Mouse (Mus musculus) heart, embryonic 13.5 days (tissue): Measurements from ENCODE around the gene Acvr1b. TPM values are rescaled to one million over a fixed set of nuclear protein-coding genes. Genes with fewer than 3 reads are reported as not detected.

ENCODE experiments used
- ATAC-seq: fragments of 200-750 bp; cut with Nextera tagmentation; 2 replicates; pipeline ENCODE4 v1.8.0; 2017; ENCODE audit warnings: moderate TSS enrichment; ENCODE audit not compliant: insufficient number of reproducible peaks, low FRiP score, low TSS enrichment; ENCODE audit errors: extremely low read depth
- H3K27ac ChIP-seq: fragments of 300-500 bp; sonication (generic); replicated peaks from 2 replicates; pipeline ENCODE4 v1.5.1; 2015; ENCODE audit warnings: moderate library complexity, mild to moderate bottlenecking, inconsistent platforms
- H3K27me3 ChIP-seq: fragments of 300-500 bp; sonication (generic); replicated peaks from 2 replicates; pipeline ENCODE4 v1.6.1; 2015; ENCODE audit warnings: mild to moderate bottlenecking, inconsistent platforms
- H3K36me3 ChIP-seq: fragments of 300-500 bp; sonication (generic); 2 replicates; pipeline ENCODE4 v1.6.1; 2015; ENCODE audit warnings: mild to moderate bottlenecking, inconsistent platforms
- H3K4me1 ChIP-seq: fragments of 300-500 bp; sonication (generic); 2 replicates; pipeline ENCODE4 v1.6.1; 2015; ENCODE audit warnings: inconsistent platforms
- H3K4me2 ChIP-seq: fragments of 300-500 bp; sonication (generic); 2 replicates; pipeline ENCODE4 v1.6.1; 2015; ENCODE audit warnings: inconsistent platforms, mild to moderate bottlenecking, moderate library complexity
- H3K4me3 ChIP-seq: fragments of 300-500 bp; sonication (generic); 2 replicates; pipeline ENCODE4 v1.5.1; 2015; ENCODE audit warnings: moderate library complexity, mild to moderate bottlenecking, inconsistent platforms
- H3K9ac ChIP-seq: fragments of 300-500 bp; sonication (generic); 2 replicates; pipeline ENCODE4 v1.6.1; 2015; ENCODE audit warnings: inconsistent platforms, mild to moderate bottlenecking, moderate library complexity
- H3K9me3 ChIP-seq: fragments of 300-500 bp; sonication (generic); 2 replicates; pipeline ENCODE4 v1.6.1; 2016; ENCODE audit warnings: inconsistent platforms
- WGBS: fragments of 180-500 bp; shearing (Covaris S2); methylation state at CpG from one replicate; pipeline ENCODE4 v1.1.7; 2015; ENCODE audit warnings: mixed read lengths; 5-methylcytosine and 5-hydroxymethylcytosine counted together
- polyA plus RNA-seq: library from polyadenylated mRNA; unstranded; fragments of >200 nt; fragmentation: Nextera tagmentation; extraction: Ambion mirVana; gene quantifications from 2 replicates; pipeline ENCODE4 v1.2.1, GENCODE M21; 2015

Gene Acvr1b
- polyA plus RNA-seq, 1 experiment from 2014 or later, result 5.4 TPM

DNA sequence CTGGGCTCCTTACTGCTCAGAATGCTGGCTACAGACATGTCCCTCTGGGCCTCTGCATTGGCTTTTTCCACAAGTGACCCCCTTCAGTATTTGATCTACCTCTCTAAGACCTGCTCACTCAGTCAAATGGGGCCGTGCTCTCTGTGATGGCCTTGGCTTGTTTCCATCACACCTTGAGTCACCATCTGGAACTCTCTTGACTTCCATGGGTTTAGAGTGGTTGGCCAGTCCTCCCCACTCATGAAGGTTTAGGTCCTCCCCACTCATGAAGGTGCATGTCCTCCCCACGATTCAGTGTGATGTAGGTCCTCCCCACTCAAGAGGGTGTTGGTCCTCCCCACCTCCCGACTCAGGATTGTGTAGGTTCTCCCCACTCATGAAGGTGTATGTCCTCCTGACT is 59.3 kb downstream of the Acvr1b start:
- no peak overlapping the region for H3K4me2 ChIP-seq
- peaks cover 36% of the 10 kb centered on the region for H3K4me1 ChIP-seq
- WGBS, result 68% methylated on average over 3 of the region's 3 CpGs
- 0 out of 2 replicates have a peak overlapping the region, but pooled peaks have one; percentile 12 for H3K9ac ChIP-seq
- no peak overlapping the region for H3K4me3 ChIP-seq
- no peaks in the 10 kb centered on the region for H3K9me3 ChIP-seq
- H3K27me3 ChIP-seq, result peaks cover 22% of the 10 kb centered on the region; the same call in 1 of the 2 replicates
- ATAC-seq, result no peak
- no peak overlapping the region for H3K27ac ChIP-seq
- peaks cover 40% of the 10 kb centered on the region for H3K36me3 ChIP-seq

DNA sequence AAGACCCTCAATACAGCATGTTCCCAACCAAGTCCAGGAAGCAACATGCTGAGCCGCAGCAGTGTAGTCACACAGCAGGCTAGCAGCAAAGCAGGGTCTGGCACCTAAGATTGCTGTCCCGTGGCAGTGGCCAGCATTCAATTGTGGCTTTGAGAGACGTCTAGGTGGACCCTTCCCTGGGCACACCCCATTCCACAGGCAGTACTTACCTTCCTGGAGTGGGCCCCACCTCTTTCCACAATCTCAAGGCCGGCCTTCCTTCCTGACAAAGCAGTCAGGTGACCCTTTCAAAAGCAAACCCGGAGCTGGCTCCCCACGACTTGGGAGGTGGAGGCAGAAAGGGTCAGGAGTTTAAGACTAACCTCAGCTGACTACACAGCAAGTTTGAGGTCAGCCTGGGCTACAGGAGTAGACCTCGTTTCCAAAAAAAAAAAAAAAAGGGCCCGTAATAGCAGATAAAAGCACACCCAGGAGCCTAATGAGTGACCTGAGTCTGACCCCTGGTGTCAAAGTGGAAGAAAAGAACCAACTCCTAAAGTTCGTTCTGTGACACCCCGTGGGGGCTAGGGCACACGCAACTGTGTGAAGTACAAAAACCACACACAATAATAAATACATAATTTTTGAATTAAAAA is 59.9 kb downstream of the Acvr1b start:
- H3K27me3 ChIP-seq, result peaks cover 22% of the 10 kb centered on the region; the same call in 1 of the 2 replicates
- peaks cover 34% of the 10 kb centered on the region for H3K4me1 ChIP-seq
- ATAC-seq, result no peak
- no peak overlapping the region for H3K27ac ChIP-seq
- 31% methylated on average over 11 of the region's 11 CpGs for WGBS
- peaks cover 38% of the 10 kb centered on the region for H3K36me3 ChIP-seq
- H3K4me2 ChIP-seq, result no peak overlapping the region
- no peaks in the 10 kb centered on the region for H3K9me3 ChIP-seq
- no peak overlapping the region for H3K4me3 ChIP-seq
- 0 out of 2 replicates have a peak overlapping the region, but pooled peaks have one; percentile 12 for H3K9ac ChIP-seq

DNA sequence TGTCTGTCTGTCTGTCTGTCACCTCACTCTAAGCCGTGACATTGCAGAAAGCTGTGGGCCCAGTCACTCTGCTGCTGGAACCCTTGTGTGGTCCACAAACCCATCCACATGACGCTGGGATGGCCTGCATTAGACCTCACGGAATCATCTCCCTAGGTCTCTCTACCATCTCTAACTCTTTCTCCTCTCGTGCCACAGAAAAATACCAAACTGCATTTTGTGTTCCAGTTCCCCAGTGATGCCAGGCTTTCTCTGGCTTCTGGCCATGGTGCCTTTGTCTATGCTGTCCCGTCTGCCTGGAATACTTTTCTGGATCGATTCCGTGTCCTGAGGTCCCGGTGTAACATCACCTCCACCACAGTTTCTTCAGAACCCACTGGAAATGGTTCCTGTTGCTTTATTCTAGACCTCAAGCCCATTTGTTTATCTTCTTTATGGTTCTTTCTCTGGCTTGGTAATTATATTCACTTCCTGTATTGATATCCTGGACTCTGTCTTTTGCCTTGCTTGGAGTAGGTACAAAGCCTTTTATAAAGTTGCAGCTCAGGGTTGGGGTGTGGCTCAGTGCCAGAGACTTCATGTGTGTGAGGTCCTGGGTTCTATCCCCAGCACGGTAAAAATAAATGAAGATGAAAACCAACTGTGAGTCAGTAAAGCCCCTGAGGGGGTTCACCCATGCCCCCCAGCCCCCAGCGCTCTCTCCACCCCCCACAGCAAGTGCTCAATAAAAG is 60.9 kb downstream of the Acvr1b start:
- no peak overlapping the region for H3K4me3 ChIP-seq
- peak overlapping the region; percentile 50; the same call in 1 of the 2 replicates for H3K9ac ChIP-seq
- H3K4me2 ChIP-seq, result no peak overlapping the region
- 70% methylated on average over 10 of the region's 10 CpGs for WGBS
- H3K9me3 ChIP-seq, result no peaks in the 10 kb centered on the region
- H3K36me3 ChIP-seq, result peaks cover 28% of the 10 kb centered on the region
- H3K4me1 ChIP-seq, result peaks cover 38% of the 10 kb centered on the region
- no peak for ATAC-seq
- H3K27ac ChIP-seq, result no peak overlapping the region
- peaks cover 22% of the 10 kb centered on the region; the same call in 1 of the 2 replicates for H3K27me3 ChIP-seq

DNA sequence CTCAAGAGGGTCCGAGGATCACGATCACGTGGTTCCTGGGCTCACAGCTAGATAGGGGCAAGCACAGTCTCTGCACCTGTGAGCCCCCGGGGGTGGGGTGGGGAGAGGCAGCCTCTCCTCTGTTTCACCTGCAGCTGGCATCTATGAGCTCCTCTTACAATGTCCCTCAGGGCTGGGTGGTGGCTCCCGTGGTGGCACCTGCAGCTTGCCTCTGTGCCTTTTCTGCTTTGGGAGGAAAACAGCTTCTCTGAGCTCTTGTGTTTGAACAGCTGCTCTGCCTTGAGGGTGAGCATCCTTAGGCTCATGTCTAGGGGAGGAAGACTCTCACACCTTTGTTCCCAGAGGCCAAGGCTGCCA is 61.5 kb downstream of the Acvr1b start:
- peak overlapping the region; percentile 30; the same call in 1 of the 2 replicates for H3K4me2 ChIP-seq
- no peak for ATAC-seq

DNA sequence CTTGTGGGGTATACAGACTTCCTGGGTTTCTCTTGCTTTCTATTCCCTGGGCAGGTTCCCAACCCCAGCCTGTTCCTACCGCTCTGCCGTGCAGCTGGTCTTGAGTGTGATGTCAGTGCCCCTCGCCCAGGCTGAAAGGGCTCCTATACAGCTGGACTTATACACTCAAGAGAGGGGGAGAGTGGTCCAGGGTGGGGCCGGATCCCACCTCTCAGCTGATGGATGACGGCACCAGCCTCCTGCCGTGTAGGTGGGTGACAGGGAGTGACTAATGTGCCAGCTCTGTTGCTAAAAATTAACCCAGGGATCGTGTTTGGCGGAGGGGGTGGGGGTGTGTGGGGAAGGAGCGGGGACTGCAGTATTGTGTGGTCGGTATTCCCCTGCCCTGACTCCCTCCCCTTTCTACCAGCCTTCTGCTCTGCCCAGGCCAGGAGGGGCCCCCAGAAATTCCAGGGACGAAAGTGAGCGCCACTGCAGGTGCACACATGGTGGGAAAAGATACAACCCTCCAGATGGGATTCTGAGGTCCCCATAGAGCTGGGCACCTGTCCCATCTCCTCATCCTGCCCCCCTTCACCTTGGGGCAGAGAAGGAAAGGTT is 62.0 kb downstream of the Acvr1b start:
- Histone ChIP-seq H3K9me3 (no peaks in the 10 kb centered on the region), H3K9ac (peak overlapping the region; percentile 47; the same call in 1 of the 2 replicates), H3K27me3 (peaks cover 22% of the 10 kb centered on the region; the same call in 1 of the 2 replicates), H3K27ac (no peak overlapping the region), H3K4me2 (peak overlapping the region; percentile 30), H3K36me3 (peaks cover 17% of the 10 kb centered on the region), H3K4me1 (peaks cover 40% of the 10 kb centered on the region), H3K4me3 (no peak overlapping the region)
- WGBS, result 25% methylated on average over 12 of the region's 12 CpGs
- no peak for ATAC-seq

More for the DNA sequence above, 61.5 kb downstream of the Acvr1b start:
- Histone ChIP-seq H3K27ac (no peak overlapping the region), H3K9me3 (no peaks in the 10 kb centered on the region), H3K4me1 (peaks cover 40% of the 10 kb centered on the region), H3K36me3 (peaks cover 22% of the 10 kb centered on the region), H3K4me3 (no peak overlapping the region), H3K9ac (peak overlapping the region; percentile 50; the same call in 1 of the 2 replicates), H3K27me3 (peaks cover 22% of the 10 kb centered on the region; the same call in 1 of the 2 replicates)
- WGBS, result 45% methylated on average over 5 of the region's 5 CpGs

DNA sequence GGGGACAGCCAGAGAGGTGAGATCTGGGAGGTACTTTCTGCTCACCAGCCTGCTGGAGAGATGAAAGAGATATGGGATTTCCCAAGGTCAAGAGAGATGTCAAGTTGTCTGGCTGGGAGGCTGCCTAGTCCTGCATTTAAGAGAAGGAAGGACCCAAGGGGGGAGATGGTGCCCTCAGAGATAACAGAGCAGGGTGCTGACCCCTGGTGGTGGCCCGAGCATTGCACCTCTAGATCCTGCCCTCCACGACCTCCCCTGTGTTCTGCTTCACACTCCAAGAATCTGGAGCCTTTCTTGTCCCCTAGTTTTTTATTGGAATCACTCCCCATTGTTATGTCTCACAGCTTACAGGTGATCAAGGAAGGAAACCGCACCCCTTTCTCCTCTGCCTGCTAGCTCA is 63.0 kb downstream of the Acvr1b start:
- H3K27ac ChIP-seq, result no peak overlapping the region
- no peak overlapping the region for H3K4me2 ChIP-seq
- no peak for ATAC-seq
- 5% methylated on average over 3 of the region's 3 CpGs for WGBS
- peaks cover 7% of the 10 kb centered on the region for H3K36me3 ChIP-seq
- H3K4me3 ChIP-seq, result no peak overlapping the region
- peaks cover 16% of the 10 kb centered on the region; the same call in 1 of the 2 replicates for H3K27me3 ChIP-seq
- no peaks in the 10 kb centered on the region for H3K9me3 ChIP-seq
- 0 out of 2 replicates have a peak overlapping the region, but pooled peaks have one; percentile 7 for H3K9ac ChIP-seq
- peaks cover 46% of the 10 kb centered on the region for H3K4me1 ChIP-seq

DNA sequence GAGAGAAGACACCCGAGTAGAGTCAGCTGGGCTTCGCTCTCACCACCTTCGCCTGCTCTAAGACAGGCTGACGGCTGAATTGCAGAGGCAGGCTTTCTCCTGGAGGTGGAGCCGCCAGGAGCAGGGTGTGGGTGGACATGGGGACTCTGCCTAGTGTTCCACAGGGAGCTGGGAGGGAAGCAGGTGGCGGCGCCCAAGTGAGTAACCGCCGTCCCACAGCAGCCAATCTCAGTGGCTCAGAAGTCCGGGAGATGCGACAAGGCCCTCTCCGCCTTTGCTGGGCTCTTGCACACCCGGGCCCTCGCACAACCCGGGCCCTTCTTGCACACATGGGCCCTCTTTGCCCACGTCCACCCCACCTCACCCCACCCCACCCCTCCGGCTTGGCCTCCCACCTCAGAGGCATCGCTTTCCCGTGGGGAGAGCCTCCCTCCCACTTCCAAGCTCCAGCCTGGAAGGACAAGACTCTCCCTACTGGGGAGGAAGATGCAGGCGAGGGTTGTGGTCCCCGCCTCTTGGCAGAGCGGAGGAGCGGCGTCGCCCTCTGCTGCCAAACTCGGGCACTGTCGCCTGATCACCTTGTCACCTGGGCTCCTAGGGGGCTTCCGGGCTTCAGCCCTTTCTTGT is 65.1 kb downstream of the Acvr1b start:
- peak overlapping the region; percentile 75 for H3K4me2 ChIP-seq
- H3K9me3 ChIP-seq, result no peaks in the 10 kb centered on the region
- no peak for ATAC-seq
- 3% methylated on average over 28 of the region's 28 CpGs for WGBS
- peak overlapping the region; percentile 43 for H3K4me3 ChIP-seq
- peaks cover 51% of the 10 kb centered on the region for H3K4me1 ChIP-seq
- H3K27ac ChIP-seq, result 0 out of 2 replicates have a peak overlapping the region, but pooled peaks have one; percentile 14
- peak overlapping the region; percentile 71 for H3K9ac ChIP-seq
- H3K27me3 ChIP-seq, result peaks cover 4% of the 10 kb centered on the region; the same call in 1 of the 2 replicates
- H3K36me3 ChIP-seq, result no peaks in the 10 kb centered on the region

DNA sequence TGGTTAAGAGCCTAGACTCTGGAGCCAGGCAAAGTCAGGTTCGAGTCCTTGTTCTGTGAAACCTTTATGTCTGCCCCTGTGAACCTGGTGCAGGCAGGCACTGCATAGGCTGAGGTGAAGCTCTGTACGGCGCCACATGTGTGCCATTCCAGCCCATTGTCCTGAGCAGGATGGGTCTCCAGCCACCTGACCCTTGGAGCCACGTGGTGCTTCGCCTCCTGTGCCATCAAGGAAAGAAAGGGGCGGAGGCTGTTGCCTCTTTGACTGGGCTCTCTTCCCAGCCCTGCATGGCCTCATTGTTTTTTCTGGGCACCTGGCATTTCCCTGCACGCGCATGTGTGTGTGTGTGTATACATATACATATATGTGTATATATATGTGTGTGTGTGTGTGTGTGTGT is 66.0 kb downstream of the Acvr1b start:
- Histone ChIP-seq H3K36me3 (no peaks in the 10 kb centered on the region), H3K9ac (0 out of 2 replicates have a peak overlapping the region, but pooled peaks have one; percentile 33), H3K9me3 (no peaks in the 10 kb centered on the region), H3K27ac (no peak overlapping the region), H3K4me2 (no peak overlapping the region), H3K27me3 (peaks cover 4% of the 10 kb centered on the region; the same call in 1 of the 2 replicates), H3K4me3 (no peak overlapping the region), H3K4me1 (peaks cover 51% of the 10 kb centered on the region)
- 81% methylated on average over 8 of the region's 8 CpGs for WGBS
- no peak for ATAC-seq

DNA sequence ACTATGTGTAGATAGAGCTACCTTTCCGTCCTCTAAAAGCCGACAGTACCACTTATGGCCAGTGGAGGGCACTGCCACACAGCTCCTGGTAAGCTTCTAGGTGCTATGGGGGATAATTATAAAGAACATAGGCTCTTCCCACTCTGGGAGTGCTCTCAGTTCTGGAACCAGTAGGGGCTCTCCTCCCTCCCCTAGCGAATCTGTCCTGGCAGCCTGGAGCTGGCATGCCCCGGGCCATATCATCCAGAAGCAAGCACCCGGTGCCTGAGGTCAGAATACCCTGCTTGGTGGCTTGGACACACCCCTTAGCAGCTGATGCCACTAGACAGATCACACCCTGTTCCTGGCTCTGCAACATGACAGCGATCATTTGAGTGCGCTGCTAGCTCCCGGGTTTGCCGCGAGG is 66.9 kb downstream of the Acvr1b start:
- peak overlapping the region; percentile 66 for H3K4me2 ChIP-seq
- peak overlapping the region; percentile 82 for H3K9ac ChIP-seq
- H3K27me3 ChIP-seq, result peaks cover 4% of the 10 kb centered on the region; the same call in 1 of the 2 replicates
- ATAC-seq, result peak; percentile 62
- peaks cover 49% of the 10 kb centered on the region for H3K4me1 ChIP-seq
- H3K9me3 ChIP-seq, result no peaks in the 10 kb centered on the region
- H3K36me3 ChIP-seq, result no peaks in the 10 kb centered on the region
- 2% methylated on average over 10 of the region's 10 CpGs for WGBS
- peak overlapping the region; percentile 37 for H3K4me3 ChIP-seq
- peak overlapping the region; percentile 99 for H3K27ac ChIP-seq

DNA sequence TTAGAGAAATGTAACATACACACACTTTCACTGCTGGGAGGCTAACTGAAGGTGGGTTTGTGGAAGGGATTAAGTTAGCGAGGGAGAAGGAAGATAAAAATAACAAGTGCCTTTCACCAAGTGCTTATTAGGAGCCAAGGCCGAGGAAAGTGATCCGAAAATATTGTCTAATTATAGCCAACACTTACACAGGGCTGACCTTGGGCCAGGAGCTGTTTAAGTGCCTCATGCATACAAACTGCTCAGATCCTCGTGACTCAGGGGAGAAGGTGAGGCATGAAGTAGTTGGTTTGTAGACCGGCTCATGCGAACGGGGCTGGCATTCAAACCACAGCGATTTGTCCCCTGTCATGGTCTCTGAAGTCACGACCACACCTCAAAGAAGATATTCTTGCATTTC is 67.4 kb downstream of the Acvr1b start:
- H3K9me3 ChIP-seq, result no peaks in the 10 kb centered on the region
- no peaks in the 10 kb centered on the region for H3K36me3 ChIP-seq
- peak overlapping the region; percentile 66 for H3K4me2 ChIP-seq
- ATAC-seq, result 0 out of 2 replicates have a peak, but pooled peaks have one; percentile 2
- 29% methylated on average over 9 of the region's 9 CpGs for WGBS
- H3K4me1 ChIP-seq, result peaks cover 47% of the 10 kb centered on the region
- peaks cover 4% of the 10 kb centered on the region; the same call in 1 of the 2 replicates for H3K27me3 ChIP-seq
- H3K27ac ChIP-seq, result peak overlapping the region; percentile 99
- H3K9ac ChIP-seq, result peak overlapping the region; percentile 82
- H3K4me3 ChIP-seq, result peak overlapping the region; percentile 37
